Mouse (Mus musculus) bone marrow, adult 2 months (tissue): Measurements from ENCODE around the gene Tmem56. TPM values are rescaled to one million over a fixed set of nuclear protein-coding genes. Genes with fewer than 3 reads are reported as not detected.

ENCODE experiments used
- H3K27ac ChIP-seq: fragments of 200-500 bp; 2 replicates; pipeline ENCODE4 v1.5.1; 2012; ENCODE audit warnings: low read depth, mild to moderate bottlenecking, control low read depth, inconsistent platforms, low read length; ENCODE audit not compliant: control insufficient read depth, poor library complexity, insufficient read depth
- H3K4me1 ChIP-seq: fragments of 200-500 bp; 2 replicates; pipeline ENCODE4 v1.6.1; 2011; ENCODE audit warnings: low read length; ENCODE audit not compliant: control insufficient read depth, insufficient read depth
- H3K4me3 ChIP-seq: fragments of 200-500 bp; replicated peaks from 2 replicates; pipeline ENCODE3; 2011; ENCODE audit warnings: mild to moderate bottlenecking, low read depth, low read length, control low read depth; ENCODE audit not compliant: control insufficient read depth
- CTCF ChIP-seq: fragments of 200-500 bp; IDR thresholded peaks from 2 replicates; pipeline ENCODE4 v1.5.1; 2011; ENCODE audit warnings: low read length, control low read depth; ENCODE audit not compliant: control insufficient read depth, insufficient read depth
- POLR2A ChIP-seq: fragments of 200-500 bp; IDR thresholded peaks from 2 replicates; pipeline ENCODE4 v1.6.1; 2011; ENCODE audit warnings: low read depth, mild to moderate bottlenecking, control low read depth, low read length, borderline replicate concordance; ENCODE audit not compliant: control insufficient read depth
- WGBS: fragments of 180-500 bp; shearing (Covaris S2); methylation state at CpG from one replicate; pipeline ENCODE4 v1.1.7; 2018; 5-methylcytosine and 5-hydroxymethylcytosine counted together
- polyA plus RNA-seq: library from polyadenylated mRNA; stranded (reverse); fragments of >200 nt; gene quantifications from 2 replicates; pipeline ENCODE4 v1.2.4, GENCODE M21; 2011; ENCODE audit warnings: low replicate concordance; ENCODE audit not compliant: missing spikeins, insufficient read depth, insufficient read length

Tmem56 gene
- polyA plus RNA-seq, 1 experiment, result 8.9 TPM

DNA sequence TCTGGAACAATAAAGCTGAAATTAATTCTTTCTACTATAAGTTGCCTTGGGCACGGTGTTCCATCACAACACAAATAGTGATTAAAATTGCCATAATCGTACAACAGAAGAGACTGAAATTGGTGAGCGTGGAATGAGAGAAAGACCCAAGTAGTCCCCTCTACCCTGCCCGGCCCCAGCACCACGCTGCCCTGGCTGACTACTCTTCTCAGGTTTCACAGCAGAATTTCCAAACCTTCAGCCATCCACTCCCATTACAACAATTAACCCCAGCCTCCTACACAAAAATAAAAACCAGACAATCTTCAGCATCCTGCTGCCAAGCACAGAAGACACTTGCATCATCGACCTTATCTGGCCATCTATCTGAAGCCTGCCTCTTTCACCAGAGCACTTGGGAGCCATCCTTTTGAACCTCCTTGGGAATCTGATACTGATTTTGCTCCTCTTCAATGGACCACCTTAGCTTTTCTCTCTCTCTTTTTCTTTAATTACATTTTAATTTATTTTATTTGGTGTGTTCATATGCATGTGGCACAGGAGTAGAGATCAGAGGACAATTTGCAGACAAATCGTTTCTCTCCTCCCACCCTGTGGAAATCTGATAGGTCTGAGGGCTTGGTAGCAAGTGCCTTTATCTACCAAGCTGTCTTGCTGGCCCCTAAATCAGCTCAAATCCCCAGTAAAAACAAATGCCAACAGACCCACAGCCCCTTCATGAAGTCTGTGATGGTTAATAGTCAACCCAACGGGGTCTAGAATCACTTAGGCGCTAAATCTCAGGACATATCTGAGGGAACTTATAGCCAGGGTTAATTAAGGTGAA, 40.6 kb downstream of the Tmem56 start:
- H3K4me1 ChIP-seq, result no peaks in the 10 kb centered on the region
- no peak for TF ChIP-seq POLR2A
- no peak for TF ChIP-seq CTCF
- WGBS, result 59% methylated on average over 9 of the region's 9 CpGs
- H3K4me3 ChIP-seq, result no peak overlapping the region
- H3K27ac ChIP-seq, result no peak overlapping the region

DNA sequence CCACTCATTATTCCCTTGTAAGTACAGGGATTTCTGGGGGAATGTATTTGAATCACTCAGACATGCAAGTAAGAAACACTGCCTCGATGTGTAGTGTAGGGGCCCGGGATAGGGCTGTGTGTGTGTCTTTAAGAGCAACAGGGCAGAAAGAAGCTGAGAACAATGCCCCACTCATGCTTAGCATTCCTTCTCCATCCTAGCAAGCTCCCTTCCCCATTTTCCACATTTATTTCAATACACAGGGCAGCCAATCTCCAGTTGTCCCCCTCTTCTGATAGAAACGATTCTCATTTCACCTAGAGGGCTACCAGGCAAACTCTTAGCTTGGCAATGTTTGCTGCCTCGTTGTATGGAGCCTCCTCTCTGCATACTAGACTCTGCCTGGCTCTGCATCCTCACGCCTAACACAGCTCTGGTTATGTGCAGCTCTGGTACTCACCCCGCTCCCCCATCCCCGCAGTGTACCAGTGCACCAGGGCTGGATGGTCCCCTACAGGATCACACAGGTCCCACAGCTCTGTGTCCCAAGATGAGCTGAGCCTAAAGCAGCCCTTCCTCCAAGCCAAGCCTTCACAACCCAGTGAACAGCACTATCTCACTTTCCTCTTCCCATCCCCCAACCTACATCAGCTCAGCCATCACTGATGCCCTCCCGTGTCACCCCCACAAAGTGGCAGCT, 42.4 kb downstream of the Tmem56 start:
- Histone ChIP-seq H3K4me1 (no peaks in the 10 kb centered on the region), H3K4me3 (no peak overlapping the region), H3K27ac (no peak overlapping the region)
- TF ChIP-seq CTCF (no peak), POLR2A (no peak)
- WGBS, result 84% methylated on average over 8 of the region's 8 CpGs

DNA sequence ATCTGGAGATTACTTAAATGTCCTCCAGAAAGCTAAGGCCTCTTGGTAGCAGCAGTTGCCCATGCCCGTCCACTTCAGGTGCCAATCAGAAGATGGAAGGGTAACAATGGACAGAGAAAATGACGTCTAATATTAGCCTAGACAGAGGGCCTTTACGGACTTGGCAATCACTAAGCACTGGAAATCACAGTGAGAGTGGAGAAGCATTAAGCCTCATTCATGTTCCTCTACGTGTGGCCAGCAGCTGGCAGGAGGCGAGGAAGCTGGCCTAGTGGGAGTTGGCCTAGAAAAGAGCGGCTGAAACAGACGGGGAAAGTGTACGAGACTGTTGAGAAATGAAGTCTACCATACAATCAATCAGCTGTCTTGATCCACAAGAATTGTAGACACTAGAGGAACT, 43.8 kb downstream of the Tmem56 start:
- Histone ChIP-seq H3K4me3 (no peak overlapping the region), H3K4me1 (no peaks in the 10 kb centered on the region), H3K27ac (no peak overlapping the region)
- 87% methylated on average over 8 of the region's 8 CpGs for WGBS
- TF ChIP-seq POLR2A (no peak), CTCF (no peak)

DNA sequence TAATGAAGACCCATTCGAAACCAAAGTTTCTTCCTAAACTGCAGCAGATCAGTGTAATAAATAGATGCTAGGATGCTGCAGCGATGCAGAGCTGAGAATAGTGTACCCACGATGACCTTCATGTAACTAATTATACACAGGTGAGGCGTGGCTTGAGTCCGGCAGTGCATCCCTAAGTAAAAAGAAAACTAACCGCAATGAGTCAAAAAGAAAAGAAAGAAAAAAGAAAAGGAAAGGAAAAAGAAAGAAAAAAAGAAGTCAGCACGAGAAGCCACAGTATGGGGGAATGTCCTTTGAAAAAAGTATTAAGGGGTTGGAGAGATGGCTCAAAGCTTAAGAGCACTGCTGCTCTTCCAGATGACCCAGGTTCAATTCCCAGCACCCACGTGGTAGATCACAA, 58.1 kb downstream of the Tmem56 start:
- no peaks in the 10 kb centered on the region for H3K4me1 ChIP-seq
- WGBS, result 86% methylated on average over 8 of the region's 8 CpGs
- H3K27ac ChIP-seq, result no peak overlapping the region
- H3K4me3 ChIP-seq, result no peak overlapping the region
- TF ChIP-seq POLR2A (no peak), CTCF (no peak)

DNA sequence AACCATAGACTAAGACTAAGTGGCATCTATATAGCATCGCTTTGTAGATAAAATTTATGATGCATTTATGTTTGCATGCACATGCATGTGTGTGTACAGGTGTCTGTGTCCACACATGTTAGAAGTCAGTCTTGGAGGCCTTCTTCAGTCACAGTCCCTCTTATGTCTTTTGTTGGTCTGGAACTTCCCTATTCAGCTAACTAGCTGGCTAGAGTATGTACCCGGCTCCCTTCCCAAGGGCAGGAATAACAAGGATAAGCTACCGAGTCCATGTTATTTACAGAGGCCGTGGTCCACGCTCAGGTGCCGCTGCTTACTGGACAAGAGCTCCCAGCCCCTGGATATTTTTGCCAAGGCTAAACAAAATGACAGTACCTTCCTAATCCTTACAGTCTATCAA, 58.7 kb downstream of the Tmem56 start:
- Histone ChIP-seq H3K4me3 (no peak overlapping the region), H3K4me1 (no peaks in the 10 kb centered on the region), H3K27ac (no peak overlapping the region)
- TF ChIP-seq CTCF, result no peak
- no peak for TF ChIP-seq POLR2A
- WGBS, result 87% methylated on average over 6 of the region's 6 CpGs

DNA sequence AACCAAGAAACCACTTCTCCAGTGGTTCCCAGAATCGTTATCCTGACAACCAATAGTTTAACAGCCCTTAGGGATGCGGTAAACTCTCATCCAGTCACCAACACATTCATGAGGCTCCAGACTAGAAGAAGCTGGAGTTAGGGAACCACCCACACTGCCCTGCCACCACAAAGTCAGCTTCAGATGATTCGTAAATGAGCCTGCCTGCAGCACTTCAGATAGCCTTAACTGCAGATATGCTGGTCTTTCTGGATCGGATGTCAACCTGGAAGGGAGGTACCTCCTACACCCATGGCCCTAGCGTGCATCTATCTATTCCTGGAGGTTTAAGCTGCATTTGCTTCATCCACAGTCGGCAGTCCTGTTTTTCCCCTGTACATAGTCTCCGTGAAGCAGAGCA, 60.9 kb downstream of the Tmem56 start:
- H3K27ac ChIP-seq, result no peak overlapping the region
- TF ChIP-seq CTCF, result no peak
- TF ChIP-seq POLR2A, result no peak
- H3K4me3 ChIP-seq, result no peak overlapping the region
- 67% methylated on average over 7 of the region's 7 CpGs for WGBS
- no peaks in the 10 kb centered on the region for H3K4me1 ChIP-seq

DNA sequence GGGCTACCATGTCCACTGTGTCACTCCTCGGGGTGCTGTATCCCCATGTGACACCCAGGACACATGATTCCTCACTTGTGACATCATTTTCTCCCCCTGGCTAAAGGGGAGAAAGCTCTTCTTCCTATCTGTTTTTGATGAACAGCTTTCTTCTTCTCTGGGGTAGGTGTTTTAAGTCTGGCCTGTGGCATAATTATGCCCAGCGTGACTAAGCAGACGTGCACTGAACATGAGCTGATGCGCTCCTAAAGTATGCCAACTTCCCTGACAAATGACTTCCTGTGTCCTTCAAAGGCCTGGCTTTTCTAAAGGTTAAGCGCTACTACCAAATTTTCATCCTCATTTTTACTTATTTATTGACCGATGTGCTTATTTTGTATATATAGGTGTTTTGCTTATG, 65.9 kb downstream of the Tmem56 start:
- TF ChIP-seq CTCF (no peak), POLR2A (no peak)
- 91% methylated on average over 6 of the region's 6 CpGs for WGBS
- Histone ChIP-seq H3K4me3 (no peak overlapping the region), H3K27ac (no peak overlapping the region), H3K4me1 (no peaks in the 10 kb centered on the region)

DNA sequence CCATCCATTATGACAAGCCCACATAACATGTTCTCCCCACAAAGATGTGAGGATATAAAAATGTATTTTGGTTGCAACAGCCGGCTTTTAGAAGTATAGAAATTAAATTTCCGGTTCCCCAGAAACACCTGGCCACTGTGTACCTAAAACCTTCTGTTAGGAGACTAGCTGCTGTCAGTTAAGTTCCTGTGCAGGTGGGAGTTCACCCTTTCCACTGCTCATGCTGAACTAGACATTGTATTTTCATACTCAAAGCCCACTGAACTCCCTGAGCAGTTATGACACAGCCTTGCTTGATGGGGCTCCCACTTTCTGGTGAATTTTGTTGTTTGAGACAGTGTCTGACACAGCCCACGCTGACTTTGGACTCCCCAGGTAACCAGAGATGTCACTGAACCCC, 69.4 kb downstream of the Tmem56 start:
- no peak for TF ChIP-seq POLR2A
- no peak for TF ChIP-seq CTCF
- Histone ChIP-seq H3K4me1 (no peaks in the 10 kb centered on the region), H3K4me3 (no peak overlapping the region), H3K27ac (no peak overlapping the region)
- 69% methylated on average over 3 of the region's 3 CpGs for whole genome bisulfite sequencing

DNA sequence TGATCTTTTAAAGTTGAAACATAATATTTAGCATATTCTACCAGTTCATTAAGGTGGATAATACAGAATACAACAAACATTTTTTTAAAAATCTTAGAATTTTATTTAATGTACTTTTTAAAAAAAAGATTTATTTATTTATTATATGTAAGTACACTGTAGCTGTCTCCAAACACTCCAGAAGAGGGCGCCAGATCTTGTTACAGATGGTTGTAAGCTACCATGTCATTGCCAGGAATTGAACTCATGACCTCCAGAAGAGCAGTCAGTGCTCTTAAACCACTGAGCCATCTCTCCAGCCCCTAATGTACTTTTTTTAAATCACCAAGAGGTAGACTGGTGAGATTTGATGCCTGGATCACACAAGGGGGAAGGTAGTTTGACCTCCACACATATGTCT, 70.7 kb downstream of the Tmem56 start:
- H3K27ac ChIP-seq, result no peak overlapping the region
- TF ChIP-seq CTCF, result no peak
- no peak for TF ChIP-seq POLR2A
- H3K4me3 ChIP-seq, result no peak overlapping the region
- 44% methylated on average over 1 of the region's 1 CpGs for WGBS
- no peaks in the 10 kb centered on the region for H3K4me1 ChIP-seq
